In genomic region chr4:150001221-150001860, GRCm38 (mm10) we compare ENCODE assay signal across 8 mouse cellular contexts. TPM values are rescaled to one million over a fixed set of nuclear protein-coding genes. Genes with fewer than 3 reads are reported as not detected.
DNase-seq lines count a peak whose midpoint lies in the region; ATAC-seq and TF ChIP-seq lines count a peak whose summit lies in the region.

No protein-coding gene starts in this region.

- H3K4me2 ChIP-seq in liver, embryonic 15.5 days, result peak overlapping the region; percentile 59
- H3K4me2 ChIP-seq in hindbrain, embryonic 13.5 days, result no peak overlapping the region

- H3K4me1 ChIP-seq in testis, adult 2 months (ENCODE audit: control insufficient read depth, insufficient read depth, low read length), result no peaks in the 10 kb centered on the region; the same call in 1 of the 2 replicates
- peaks cover 73% of the 10 kb centered on the region for H3K4me1 ChIP-seq in liver, embryonic 15.5 days (replicated peaks)
- H3K4me1 ChIP-seq in hindbrain, embryonic 13.5 days (replicated peaks), result peaks cover 13% of the 10 kb centered on the region

- whole genome bisulfite sequencing in liver, embryonic 15.5 days (ENCODE audit: insufficient replicate concordance), result 24% methylated on average over 10 of the region's 10 CpGs
- WGBS in hindbrain, embryonic 13.5 days, result 79% methylated on average over 10 of the region's 10 CpGs

- peak overlapping the region; percentile 69 for H3K27ac ChIP-seq in testis, adult 2 months (ENCODE audit: control insufficient read depth, insufficient read depth, low read depth, low read length)
- H3K27ac ChIP-seq in liver, embryonic 15.5 days (replicated peaks), result peak overlapping the region; percentile 73
- H3K27ac ChIP-seq in hindbrain, embryonic 13.5 days, result no peak overlapping the region

- no peak for ATAC-seq in liver, embryonic 15.5 days (ENCODE audit: insufficient read depth)
- ATAC-seq in hindbrain, embryonic 13.5 days (ENCODE audit: low FRiP score), result no peak
- no peak for ATAC-seq in frontal cortex, adult (ENCODE audit: low TSS enrichment)

- H3K27me3 ChIP-seq in testis, adult 2 months (ENCODE audit: control insufficient read depth, insufficient read depth, low read length), result no peaks in the 10 kb centered on the region
- no peaks in the 10 kb centered on the region for H3K27me3 ChIP-seq in liver, embryonic 15.5 days
- no peaks in the 10 kb centered on the region for H3K27me3 ChIP-seq in hindbrain, embryonic 13.5 days

- no peak for TF ChIP-seq CTCF in testis, adult 2 months (IDR thresholded peaks at IDR 0.05; ENCODE audit: control insufficient read depth, insufficient read depth, insufficient replicate concordance, low read depth, low read length)

- no peak for TF ChIP-seq POLR2A in testis, adult 2 months (IDR thresholded peaks at IDR 0.05; ENCODE audit: control insufficient read depth, low read depth, low read length)

- H3K36me3 ChIP-seq in testis, adult 2 months (ENCODE audit: control insufficient read depth, insufficient read depth, low read length), result no peaks in the 10 kb centered on the region
- H3K36me3 ChIP-seq in liver, embryonic 15.5 days (replicated peaks), result peaks cover 18% of the 10 kb centered on the region
- no peaks in the 10 kb centered on the region for H3K36me3 ChIP-seq in hindbrain, embryonic 13.5 days

- 0 out of 2 replicates have a peak overlapping the region, but pooled peaks have one; percentile 37 for H3K9ac ChIP-seq in liver, embryonic 15.5 days
- no peak overlapping the region; the same call in 1 of the 2 replicates for H3K9ac ChIP-seq in hindbrain, embryonic 13.5 days

- no peaks in the 10 kb centered on the region for H3K9me3 ChIP-seq in liver, embryonic 15.5 days (replicated peaks)
- no peaks in the 10 kb centered on the region for H3K9me3 ChIP-seq in hindbrain, embryonic 13.5 days

- no peak for DNase-seq in testis, postnatal 10 days (ENCODE audit: low spot score)
- DNase-seq in heart, postnatal 4 days, result peak; percentile 10
- DNase-seq in thymus, postnatal 4 days, result peak; percentile 64
- DNase-seq in right cerebral cortex, adult 18-20 months, result no peak

- H3K4me3 ChIP-seq in testis, adult 2 months (ENCODE audit: control insufficient read depth, low read depth, low read length), result no peak overlapping the region; the same call in 1 of the 2 replicates
- H3K4me3 ChIP-seq in liver, embryonic 15.5 days (replicated peaks), result peak overlapping the region; percentile 26
- no peak overlapping the region for H3K4me3 ChIP-seq in hindbrain, embryonic 13.5 days

RNA-seq across cellular contexts. Expression of gene H6pd, which starts 7.5 kb away (rescaled TPM):
- polyA plus RNA-seq in testis, adult 2 months (2012; rRNA removed), result 7.2 and 7.3 TPM in 2 replicates
- 10 to 100 TPM; 34.1 to 35.2 TPM for total RNA-seq in heart, postnatal 4 days (2021)
- polyA plus RNA-seq in liver, embryonic 15.5 days (2015; fragmentation: Nextera tagmentation; extraction: Ambion mirVana), result 16.9 and 21.5 TPM in 2 replicates
- polyA plus RNA-seq in hindbrain, embryonic 13.5 days (2015; fragmentation: Nextera tagmentation; extraction: Ambion mirVana), result 2.4 and 2.7 TPM in 2 replicates

RNA-seq across cellular contexts. Expression of gene Spsb1, which starts 46.5 kb away (rescaled TPM):
- 71.5 and 79.1 TPM in 2 replicates for polyA plus RNA-seq in testis, adult 2 months (2012; rRNA removed)
- 10 to 100 TPM; 26.2 to 26.7 TPM for total RNA-seq in heart, postnatal 4 days (2021)
- polyA plus RNA-seq in liver, embryonic 15.5 days (2015; fragmentation: Nextera tagmentation; extraction: Ambion mirVana), result 0.61 and 0.77 TPM in 2 replicates
- 7.2 and 7.8 TPM in 2 replicates for polyA plus RNA-seq in hindbrain, embryonic 13.5 days (2015; fragmentation: Nextera tagmentation; extraction: Ambion mirVana)

Comparison
In these comparisons a context has a peak if more than half of its experiments do, and no peak if none do; other contexts are left out.
1. DNase-seq: peak in heart, postnatal 4 days (single experiment) and thymus, postnatal 4 days (single experiment); none in testis, postnatal 10 days (single experiment) and right cerebral cortex, adult 18-20 months (single experiment).